Mouse (Mus musculus): ENCODE results near the gene Oxct2a.
"Not testable (repeated sequence)": the region's sequence is repeated elsewhere in the genome, so short reads cannot be mapped to it uniquely, and the experiment has no call there.

The Oxct2a gene

GRCm38 (mm10) chr4:123308292-123308691, 15.1 kb downstream of the Oxct2a start:
- DNase-seq = peak; percentile 17 to 44

- DNase-seq = no peak
Measured at GRCm38 (mm10) chr4:123306999-123307398, 16.4 kb downstream of the Oxct2a start.

GRCm38 (mm10) chr4:123305789-123306188, 17.6 kb downstream of the Oxct2a start:
- DNase-seq = peak in 1 of 2 experiments; percentile 31

- no peak for DNase-seq
Measured at GRCm38 (mm10) chr4:123298980-123299670, 24.3 kb downstream of the Oxct2a start.

GRCm38 (mm10) chr4:123298226-123298625, 25.2 kb downstream of the Oxct2a start:
- DNase-seq = no peak

- no peak for DNase-seq
Measured at GRCm38 (mm10) chr4:123297195-123297960, 26.1 kb downstream of the Oxct2a start.

- no peak for DNase-seq
Measured at GRCm38 (mm10) chr4:123296148-123296534, 27.3 kb downstream of the Oxct2a start.

- no peak for DNase-seq
Measured at GRCm38 (mm10) chr4:123295516-123296147, 27.8 kb downstream of the Oxct2a start.

- not testable (repeated sequence) for DNase-seq
Measured at GRCm38 (mm10) chr4:123295026-123295425, 28.4 kb downstream of the Oxct2a start.

GRCm38 (mm10) chr4:123293661-123294443, 29.6 kb downstream of the Oxct2a start:
- DNase-seq = no peak

- DNase-seq = no peak
Measured at GRCm38 (mm10) chr4:123292989-123293388, 30.4 kb downstream of the Oxct2a start.

- DNase-seq = no peak
Measured at GRCm38 (mm10) chr4:123292390-123292789, 31.0 kb downstream of the Oxct2a start.

GRCm38 (mm10) chr4:123289038-123289437, 34.4 kb downstream of the Oxct2a start:
- DNase-seq = no peak

- DNase-seq = no peak
Measured at GRCm38 (mm10) chr4:123286790-123287189, 36.6 kb downstream of the Oxct2a start.

- no peak for DNase-seq
Measured at GRCm38 (mm10) chr4:123284731-123285624, 38.5 kb downstream of the Oxct2a start.

GRCm38 (mm10) chr4:123283675-123284064, 39.8 kb downstream of the Oxct2a start:
- peak in 1 of 2 experiments; percentile 25 for DNase-seq

- DNase-seq = peak; percentile 34 to 43
Measured at GRCm38 (mm10) chr4:123282915-123283674, 40.3 kb downstream of the Oxct2a start.

GRCm38 (mm10) chr4:123282500-123282899, 40.9 kb downstream of the Oxct2a start:
- DNase-seq = peak; percentile 90 to 93

GRCm38 (mm10) chr4:123280117-123280516, 43.3 kb downstream of the Oxct2a start:
- no peak for DNase-seq
